ENCODE assay signal across 9 mouse cellular contexts in genomic region chr9:98956591-98957381, GRCm38 (mm10). TPM values are rescaled to one million over a fixed set of nuclear protein-coding genes. Genes with fewer than 3 reads are reported as not detected.
DNase-seq lines count a peak whose midpoint lies in the region; ATAC-seq and TF ChIP-seq lines count a peak whose summit lies in the region.
"Had no signal": no experiment of that assay in that cellular context is flagged by ENCODE, and none has a peak within 500 bp of the region (broad histone marks: within the 10 kb centered on the region; RNA-seq: fewer than 3 reads in every experiment).

No protein-coding gene starts in this region.

- H3K9ac ChIP-seq in embryonic facial prominence, embryonic 12.5 days, result peak overlapping the region; percentile 69
- H3K9ac ChIP-seq in liver, embryonic 12.5 days, result no peak overlapping the region
- H3K9ac ChIP-seq in stomach, postnatal 0 days (ENCODE audit: low read length), result no peak overlapping the region

- no peak for ATAC-seq in embryonic facial prominence, embryonic 12.5 days (ENCODE audit: insufficient number of reproducible peaks, insufficient read depth, low FRiP score, low TSS enrichment)
- no peak for ATAC-seq in liver, embryonic 12.5 days
- ATAC-seq in stomach, postnatal 0 days (ENCODE audit: low FRiP score, low TSS enrichment), result peak; percentile 39; the same call in 1 of the 2 replicates

- H3K4me2 ChIP-seq in embryonic facial prominence, embryonic 12.5 days (replicated peaks), result peak overlapping the region; percentile 85
- H3K4me2 ChIP-seq in liver, embryonic 12.5 days, result peak overlapping the region; percentile 63
- H3K4me2 ChIP-seq in stomach, postnatal 0 days (replicated peaks; ENCODE audit: low read depth), result peak overlapping the region; percentile 60

- H3K4me1 ChIP-seq in embryonic facial prominence, embryonic 12.5 days, result peaks cover 27% of the 10 kb centered on the region
- H3K4me1 ChIP-seq in liver, embryonic 12.5 days, result peaks cover 24% of the 10 kb centered on the region
- peaks cover 7% of the 10 kb centered on the region for H3K4me1 ChIP-seq in stomach, postnatal 0 days (replicated peaks; ENCODE audit: control insufficient read depth, insufficient read depth)

- TF ChIP-seq CTCF in stomach, postnatal 0 days (IDR thresholded peaks at IDR 0.05; ENCODE audit: low read depth), result no peak

- TF ChIP-seq EP300 in stomach, postnatal 0 days (optimal IDR thresholded peaks at IDR 0.05), result no peak

- peak overlapping the region; percentile 50 for H3K4me3 ChIP-seq in embryonic facial prominence, embryonic 12.5 days
- peak overlapping the region; percentile 45 for H3K4me3 ChIP-seq in liver, embryonic 12.5 days
- peak overlapping the region; percentile 37 for H3K4me3 ChIP-seq in stomach, postnatal 0 days (ENCODE audit: low read depth, low read length)

- no peaks in the 10 kb centered on the region for H3K36me3 ChIP-seq in embryonic facial prominence, embryonic 12.5 days
- H3K36me3 ChIP-seq in liver, embryonic 12.5 days, result no peaks in the 10 kb centered on the region
- no peaks in the 10 kb centered on the region for H3K36me3 ChIP-seq in stomach, postnatal 0 days (ENCODE audit: control insufficient read depth, insufficient read depth, low read length)

- WGBS in embryonic facial prominence, embryonic 12.5 days, result 1% methylated on average over 79 of the region's 80 CpGs
- 2% methylated on average over 78 of the region's 80 CpGs for WGBS in liver, embryonic 12.5 days (ENCODE audit: insufficient replicate concordance)
- 1% methylated on average over 72 of the region's 80 CpGs for WGBS in stomach, postnatal 0 days

- peaks cover 83% of the 10 kb centered on the region for H3K27me3 ChIP-seq in embryonic facial prominence, embryonic 12.5 days
- peaks cover 100% of the 10 kb centered on the region for H3K27me3 ChIP-seq in liver, embryonic 12.5 days (replicated peaks)
- peaks cover 40% of the 10 kb centered on the region for H3K27me3 ChIP-seq in stomach, postnatal 0 days (ENCODE audit: control insufficient read depth, insufficient read depth, low read length)

- H3K9me3 ChIP-seq in embryonic facial prominence, embryonic 12.5 days, result no peaks in the 10 kb centered on the region
- no peaks in the 10 kb centered on the region for H3K9me3 ChIP-seq in liver, embryonic 12.5 days (replicated peaks)
- H3K9me3 ChIP-seq in stomach, postnatal 0 days (ENCODE audit: control insufficient read depth, low read length), result no peaks in the 10 kb centered on the region

- peak; percentile 18 for DNase-seq in right cerebral cortex, postnatal 25 days
- no peak for DNase-seq in right cerebral cortex, adult 18-20 months
- peak; percentile 35 for DNase-seq in heart, postnatal 4 days
- DNase-seq in stomach, postnatal 0 days (ENCODE audit: low spot score), result peak; percentile 46
- no peak for DNase-seq in thymus, postnatal 36 days
- no peak for DNase-seq in spleen, postnatal 14 days (ENCODE audit: low spot score in 2 of 2)

- H3K27ac ChIP-seq in embryonic facial prominence, embryonic 12.5 days, result peak overlapping the region; percentile 84
- H3K27ac ChIP-seq in liver, embryonic 12.5 days, result no peak overlapping the region
- no peak overlapping the region for H3K27ac ChIP-seq in stomach, postnatal 0 days (replicated peaks)

RNA-seq across cellular contexts. Expression of gene Foxl2, which starts 1.7 kb away (rescaled TPM):
- polyA plus RNA-seq in embryonic facial prominence, embryonic 12.5 days (2016; fragmentation: Nextera tagmentation; extraction: Ambion mirVana), result 11.0 and 14.3 TPM in 2 replicates
- not detected for total RNA-seq in heart, postnatal 4 days (2021)
- not detected in 2 replicates for polyA plus RNA-seq in liver, embryonic 12.5 days (2016; fragmentation: Nextera tagmentation; extraction: Ambion mirVana)
- polyA plus RNA-seq in stomach, postnatal 0 days (2015; fragmentation: Nextera tagmentation; extraction: Ambion mirVana), result 0.02 TPM in 1 of 2 replicates, not detected in the other

RNA-seq across cellular contexts. Expression of gene Faim, which starts 29.4 kb away (rescaled TPM):
- polyA plus RNA-seq in embryonic facial prominence, embryonic 12.5 days (2016; fragmentation: Nextera tagmentation; extraction: Ambion mirVana), result 55.2 and 56.3 TPM in 2 replicates
- total RNA-seq in heart, postnatal 4 days (2021), result 10 to 100 TPM; 12.5 to 14.2 TPM
- 22.9 and 24.2 TPM in 2 replicates for polyA plus RNA-seq in liver, embryonic 12.5 days (2016; fragmentation: Nextera tagmentation; extraction: Ambion mirVana)
- 32.3 and 32.9 TPM in 2 replicates for polyA plus RNA-seq in stomach, postnatal 0 days (2015; fragmentation: Nextera tagmentation; extraction: Ambion mirVana)

RNA-seq across cellular contexts. Expression of gene 7420426K07Rik, which starts 53.9 kb away (rescaled TPM):
- not detected in 2 replicates for polyA plus RNA-seq in embryonic facial prominence, embryonic 12.5 days (2016; fragmentation: Nextera tagmentation; extraction: Ambion mirVana)
- not detected for total RNA-seq in heart, postnatal 4 days (2021)
- not detected in 2 replicates for polyA plus RNA-seq in liver, embryonic 12.5 days (2016; fragmentation: Nextera tagmentation; extraction: Ambion mirVana)
- polyA plus RNA-seq in stomach, postnatal 0 days (2015; fragmentation: Nextera tagmentation; extraction: Ambion mirVana), result not detected in 2 replicates
- polyA plus RNA-seq: cerebellum, adult 2 months had no signal

Comparison
In these comparisons a context has a peak if more than half of its experiments do, and no peak if none do; other contexts are left out.
1. DNase-seq: peak in right cerebral cortex, postnatal 25 days (single experiment), heart, postnatal 4 days (single experiment) and stomach, postnatal 0 days (single experiment); none in right cerebral cortex, adult 18-20 months (single experiment), thymus, postnatal 36 days (0 of 2) and spleen, postnatal 14 days (0 of 2).
2. RNA of gene Foxl2, which starts 1.7 kb away (polyA plus RNA-seq): 11.0 to 14.3 TPM in embryonic facial prominence, embryonic 12.5 days; not detected in liver, embryonic 12.5 days and 0.02 TPM in stomach, postnatal 0 days; every median in the first group is over 10 times any median in the second.
3. Peak in every context shown above with its lines, with median percentiles within 50 percentile points of each other: H3K4me2 ChIP-seq and H3K4me3 ChIP-seq.